Mouse (Mus musculus) ES-Bruce4 (cell line): ENCODE results near the gene Arpc5. TPM values are rescaled to one million over a fixed set of nuclear protein-coding genes. Genes with fewer than 3 reads are reported as not detected.
A peak's percentile ranks its signal among the peaks of the same experiment; 100 is the strongest.

Source experiments
- H3K27ac ChIP-seq: 2 replicates; pipeline ENCODE4 v1.5.1; 2012; ENCODE audit warnings: low read length, inconsistent platforms; ENCODE audit not compliant: insufficient read depth
- H3K27me3 ChIP-seq: 2 replicates; pipeline ENCODE4 v1.6.1; 2012; ENCODE audit warnings: mild to moderate bottlenecking, low read length, inconsistent platforms; ENCODE audit not compliant: control insufficient read depth, poor library complexity, insufficient read depth, severe bottlenecking
- H3K36me3 ChIP-seq: 2 replicates; pipeline ENCODE4 v1.6.1; 2012; ENCODE audit warnings: inconsistent platforms, mild to moderate bottlenecking, low read length, moderate library complexity; ENCODE audit not compliant: control insufficient read depth, poor library complexity, insufficient read depth, severe bottlenecking
- H3K4me1 ChIP-seq: one replicate; pipeline ENCODE4 v1.8.1; 2011; ENCODE audit warnings: low read length; ENCODE audit not compliant: control insufficient read depth, insufficient read depth
- H3K4me3 ChIP-seq: 2 replicates; pipeline ENCODE4 v1.5.1; 2011; ENCODE audit warnings: low read depth, mild to moderate bottlenecking, low read length
- H3K9ac ChIP-seq: 2 replicates; pipeline ENCODE4 v1.6.1; 2012; ENCODE audit warnings: low read depth, mild to moderate bottlenecking, inconsistent platforms; ENCODE audit not compliant: poor library complexity, severe bottlenecking
- H3K9me3 ChIP-seq: replicated peaks from 2 replicates; pipeline ENCODE4 v1.6.1; 2012; ENCODE audit warnings: mild to moderate bottlenecking, low read length, inconsistent platforms; ENCODE audit not compliant: control insufficient read depth, poor library complexity, insufficient read depth, severe bottlenecking
- CTCF ChIP-seq: IDR thresholded peaks from one replicate; pipeline ENCODE4 v1.8.1; 2011; ENCODE audit warnings: low read depth, low read length
- EP300 ChIP-seq: IDR thresholded peaks from 2 replicates; pipeline ENCODE4 v1.6.1; 2011; ENCODE audit warnings: low read depth, low read length; ENCODE audit not compliant: insufficient read depth
- POLR2A ChIP-seq: IDR thresholded peaks from one replicate; pipeline ENCODE4 v1.8.1; 2011; ENCODE audit warnings: low read length; ENCODE audit not compliant: insufficient read depth
- polyA plus RNA-seq: library from polyadenylated mRNA; stranded (reverse); fragments of >200 nt; gene quantifications from 2 replicates; pipeline ENCODE4 v1.2.4, GENCODE M21; 2011; ENCODE audit warnings: low read depth; ENCODE audit not compliant: missing spikeins, insufficient read depth, insufficient read length

The Arpc5 gene
- polyA plus RNA-seq, 1 experiment = 113 TPM

DNA sequence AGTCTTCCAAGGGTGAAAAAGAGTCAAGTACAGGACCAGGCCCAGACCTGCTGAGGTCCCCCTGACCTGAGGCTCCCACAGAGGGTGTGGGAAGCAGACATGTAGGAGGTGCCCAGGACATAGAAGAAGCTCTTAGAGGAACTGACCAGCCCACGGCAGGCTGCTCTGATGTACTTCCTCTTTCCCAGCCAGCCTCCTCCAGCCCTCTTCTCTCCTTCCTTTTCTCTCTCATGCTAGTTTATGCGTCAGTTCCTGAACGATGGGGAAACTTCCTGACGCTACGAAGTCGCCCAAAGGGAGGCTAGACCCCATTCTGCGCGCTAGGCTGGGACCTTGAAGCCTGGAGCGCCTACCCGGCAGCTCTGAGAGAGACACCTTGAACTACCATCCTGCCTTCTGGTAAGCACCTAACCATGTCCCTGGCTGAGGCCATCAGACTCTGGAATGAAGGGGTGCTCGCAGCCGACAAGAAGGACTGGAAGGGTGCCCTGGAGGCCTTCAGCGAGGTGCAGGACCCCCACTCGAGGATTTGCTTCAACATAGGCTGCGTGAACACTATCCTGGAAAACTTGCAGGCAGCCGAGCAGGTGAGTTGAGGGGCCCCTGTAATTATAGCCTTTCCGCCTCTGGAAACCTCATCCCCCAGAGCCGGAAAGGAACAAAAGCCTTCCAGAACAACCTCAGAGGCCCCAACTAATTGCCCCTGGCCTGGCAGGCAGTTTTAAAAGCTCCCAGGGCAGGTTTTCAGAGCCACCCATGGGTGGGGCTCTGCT is 41.5 kb downstream of the Arpc5 start:
- TF ChIP-seq CTCF = no peak
- no peak for TF ChIP-seq EP300
- TF ChIP-seq POLR2A = no peak
- no peaks in the 10 kb centered on the region for H3K9me3 ChIP-seq
- no peaks in the 10 kb centered on the region for H3K27me3 ChIP-seq
- no peaks in the 10 kb centered on the region for H3K36me3 ChIP-seq
- no peak overlapping the region for H3K9ac ChIP-seq
- H3K27ac ChIP-seq = no peak overlapping the region
- H3K4me1 ChIP-seq = peaks cover 7% of the 10 kb centered on the region
- H3K4me3 ChIP-seq = peak overlapping the region; percentile 28; the same call in 1 of the 2 replicates

- Histone ChIP-seq H3K27ac (no peak overlapping the region), H3K9me3 (no peaks in the 10 kb centered on the region), H3K27me3 (no peaks in the 10 kb centered on the region), H3K4me1 (peaks cover 7% of the 10 kb centered on the region), H3K9ac (no peak overlapping the region), H3K4me3 (no peak overlapping the region), H3K36me3 (no peaks in the 10 kb centered on the region)
- TF ChIP-seq EP300 (no peak), CTCF (no peak), POLR2A (no peak)
These were observed 42.0 kb downstream of the Arpc5 start for GRCm38 (mm10) chr1:152808392-152808680.

DNA sequence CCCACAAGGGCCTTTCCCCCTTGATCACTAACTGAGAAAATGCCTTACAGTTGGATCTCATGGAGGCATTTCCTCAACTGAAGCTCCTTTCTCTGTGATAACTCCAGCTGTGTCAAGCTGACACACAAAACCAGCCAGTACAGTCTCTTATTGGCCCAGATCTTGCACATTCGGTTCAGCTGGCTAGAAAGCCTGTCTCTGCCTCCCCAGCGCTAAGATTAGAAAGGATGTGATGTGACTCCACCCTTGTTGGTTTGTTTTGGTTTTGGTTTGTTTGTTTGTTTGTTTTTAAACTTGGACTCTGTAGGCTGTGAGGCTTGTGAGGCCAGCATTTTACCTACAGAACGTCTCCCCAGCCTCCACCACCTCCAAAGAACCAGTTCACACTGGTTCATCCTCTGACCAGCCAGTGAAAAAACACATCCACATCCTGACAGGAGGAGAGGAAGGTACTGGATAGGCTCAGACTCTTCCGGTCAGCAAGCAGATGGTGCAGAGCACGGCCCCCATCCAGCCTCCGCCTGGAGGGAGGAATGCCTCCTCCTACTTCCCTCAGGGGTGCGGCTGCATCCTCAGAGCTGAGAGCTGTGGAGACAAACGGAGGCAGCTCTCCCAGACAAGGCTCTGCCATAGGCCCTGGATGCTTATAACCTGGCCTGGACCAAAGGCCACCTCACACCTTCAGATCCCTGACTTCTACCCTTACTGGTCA is 43.4 kb downstream of the Arpc5 start:
- H3K36me3 ChIP-seq = no peaks in the 10 kb centered on the region
- TF ChIP-seq EP300 = peak; percentile 85
- no peak for TF ChIP-seq CTCF
- H3K9ac ChIP-seq = no peak overlapping the region
- no peaks in the 10 kb centered on the region for H3K27me3 ChIP-seq
- H3K4me1 ChIP-seq = peaks cover 7% of the 10 kb centered on the region
- H3K4me3 ChIP-seq = no peak overlapping the region
- no peaks in the 10 kb centered on the region for H3K9me3 ChIP-seq
- H3K27ac ChIP-seq = peak overlapping the region; percentile 32; the same call in 1 of the 2 replicates

- Histone ChIP-seq H3K9ac (no peak overlapping the region), H3K4me3 (no peak overlapping the region), H3K9me3 (no peaks in the 10 kb centered on the region), H3K4me1 (peaks cover 7% of the 10 kb centered on the region), H3K36me3 (no peaks in the 10 kb centered on the region), H3K27ac (no peak overlapping the region; the same call in 1 of the 2 replicates), H3K27me3 (no peaks in the 10 kb centered on the region)
- TF ChIP-seq POLR2A (no peak), CTCF (no peak), EP300 (no peak)
These were observed 44.4 kb downstream of the Arpc5 start for GRCm38 (mm10) chr1:152810533-152811439.

GRCm38 (mm10) chr1:152815265-152815701 is 48.9 kb downstream of the Arpc5 start:
- Histone ChIP-seq H3K27me3 (no peaks in the 10 kb centered on the region), H3K4me3 (peak overlapping the region; percentile 3; the same call in 1 of the 2 replicates), H3K4me1 (peaks cover 9% of the 10 kb centered on the region), H3K9me3 (no peaks in the 10 kb centered on the region), H3K9ac (no peak overlapping the region), H3K36me3 (no peaks in the 10 kb centered on the region), H3K27ac (no peak overlapping the region)
- no peak for TF ChIP-seq EP300
- TF ChIP-seq POLR2A = no peak
- TF ChIP-seq CTCF = peak; percentile 65
